ENCODE assay signal across 8 mouse cellular contexts in genomic region chr1:39535515-39536311, GRCm38 (mm10). TPM values are rescaled to one million over a fixed set of nuclear protein-coding genes. Genes with fewer than 3 reads are reported as not detected.
DNase-seq lines count a peak whose midpoint lies in the region; ATAC-seq lines count a peak whose summit lies in the region.

No protein-coding gene starts in this region.

- H3K4me1 ChIP-seq in heart, embryonic 10.5 days, result peaks cover 11% of the 10 kb centered on the region
- peaks cover 15% of the 10 kb centered on the region for H3K4me1 ChIP-seq in kidney, embryonic 15.5 days

- peak overlapping the region; percentile 97 for H3K27ac ChIP-seq in heart, embryonic 10.5 days
- H3K27ac ChIP-seq in kidney, embryonic 15.5 days, result peak overlapping the region; percentile 94

- peak overlapping the region; percentile 84 for H3K9ac ChIP-seq in kidney, embryonic 15.5 days

- peaks cover 6% of the 10 kb centered on the region; the same call in 1 of the 2 replicates for H3K9me3 ChIP-seq in heart, embryonic 10.5 days
- peaks cover 8% of the 10 kb centered on the region; the same call in 1 of the 2 replicates for H3K9me3 ChIP-seq in kidney, embryonic 15.5 days (replicated peaks)

- peak; percentile 93 for DNase-seq in B cell, adult 2 months
- DNase-seq in brain, adult 2 months (ENCODE audit: low read depth, low spot score), result peak; percentile 99
- peak; percentile 99 for DNase-seq in heart, embryonic 10.5 days (ENCODE audit: low spot score)
- DNase-seq in liver, result peak; percentile 96
- peak; percentile 97 to 99 for DNase-seq in spleen, postnatal 4 days (ENCODE audit: low spot score in 2 of 2)

- peak; percentile 93 for ATAC-seq in erythroblast, adult 5-6 weeks (replicated peaks; ENCODE audit: low FRiP score, poor library complexity, severe bottlenecking)
- ATAC-seq in kidney, embryonic 15.5 days (replicated peaks; ENCODE audit: low FRiP score), result peak; percentile 94
- peak; percentile 88 for ATAC-seq in monocyte, adult 5-6 weeks (replicated peaks; ENCODE audit: insufficient number of reproducible peaks, low FRiP score, low TSS enrichment, poor library complexity, severe bottlenecking)

- peaks cover 32% of the 10 kb centered on the region for H3K36me3 ChIP-seq in heart, embryonic 10.5 days
- H3K36me3 ChIP-seq in kidney, embryonic 15.5 days, result peaks cover 32% of the 10 kb centered on the region

- H3K4me2 ChIP-seq in kidney, embryonic 15.5 days, result peak overlapping the region; percentile 79

- peak overlapping the region; percentile 97 for H3K4me3 ChIP-seq in heart, embryonic 10.5 days
- peak overlapping the region; percentile 71 for H3K4me3 ChIP-seq in kidney, embryonic 15.5 days (replicated peaks)

- H3K27me3 ChIP-seq in heart, embryonic 10.5 days (ENCODE audit: insufficient read depth, poor library complexity, severe bottlenecking), result no peaks in the 10 kb centered on the region
- no peaks in the 10 kb centered on the region for H3K27me3 ChIP-seq in kidney, embryonic 15.5 days

- under 1% methylated on average over 96 of the region's 100 CpGs for WGBS in heart, embryonic 10.5 days
- WGBS in kidney, embryonic 15.5 days, result under 1% methylated on average over 100 of the region's 100 CpGs

RNA-seq across cellular contexts. Expression of gene Cnot11, which starts 0.9 kb away (rescaled TPM):
- 4.0 and 7.9 TPM in 2 replicates for total RNA-seq in erythroblast, adult 5-6 weeks (2015; ENCODE audit: low replicate concordance)
- total RNA-seq in erythroblast, adult 5-6 weeks (2017; ENCODE audit: low replicate concordance), result 4.1 and 9.5 TPM in 2 replicates
- polyA plus RNA-seq in heart, embryonic 10.5 days (2016; fragmentation: Nextera tagmentation; extraction: Ambion mirVana), result 20.1 and 27.7 TPM in 2 replicates
- 24.2 and 24.4 TPM in 2 replicates for polyA plus RNA-seq in kidney, embryonic 15.5 days (2015; fragmentation: Nextera tagmentation; extraction: Ambion mirVana)
- total RNA-seq in monocyte, adult 5-6 weeks (2017), result 23.9 to 27.3 TPM (median 24.0 TPM) in 3 replicates

RNA-seq across cellular contexts. Expression of gene Rnf149, which starts 41.5 kb away (rescaled TPM):
- 8.6 and 11.5 TPM in 2 replicates for total RNA-seq in erythroblast, adult 5-6 weeks (2015; ENCODE audit: low replicate concordance)
- total RNA-seq in erythroblast, adult 5-6 weeks (2017; ENCODE audit: low replicate concordance), result 12.0 and 14.9 TPM in 2 replicates
- 17.1 and 26.0 TPM in 2 replicates for polyA plus RNA-seq in heart, embryonic 10.5 days (2016; fragmentation: Nextera tagmentation; extraction: Ambion mirVana)
- polyA plus RNA-seq in kidney, embryonic 15.5 days (2015; fragmentation: Nextera tagmentation; extraction: Ambion mirVana), result 31.9 and 33.3 TPM in 2 replicates
- total RNA-seq in monocyte, adult 5-6 weeks (2017), result 204 to 430 TPM (median 348 TPM) in 3 replicates

RNA-seq across cellular contexts. Expression of gene Tbc1d8, which starts 57.2 kb away (rescaled TPM):
- 29.5 and 36.5 TPM in 2 replicates for total RNA-seq in erythroblast, adult 5-6 weeks (2015; ENCODE audit: low replicate concordance)
- total RNA-seq in erythroblast, adult 5-6 weeks (2017; ENCODE audit: low replicate concordance), result 9.6 and 12.0 TPM in 2 replicates
- polyA plus RNA-seq in heart, embryonic 10.5 days (2016; fragmentation: Nextera tagmentation; extraction: Ambion mirVana), result 7.5 and 11.6 TPM in 2 replicates
- 9.9 and 10.4 TPM in 2 replicates for polyA plus RNA-seq in kidney, embryonic 15.5 days (2015; fragmentation: Nextera tagmentation; extraction: Ambion mirVana)
- total RNA-seq in monocyte, adult 5-6 weeks (2017), result 39.0 to 79.2 TPM (median 41.9 TPM) in 3 replicates

Comparison
In these comparisons a context has a peak if more than half of its experiments do, and no peak if none do; other contexts are left out.
1. Peak in every context shown above with its lines: DNase-seq, ATAC-seq, H3K4me3 ChIP-seq and H3K27ac ChIP-seq.
2. RNA of gene Rnf149, which starts 41.5 kb away (total RNA-seq): 204 to 430 TPM in monocyte, adult 5-6 weeks; 8.6 to 14.9 TPM in erythroblast, adult 5-6 weeks; every median in the first group is over 10 times any median in the second.